Mouse (Mus musculus) thymus, postnatal 36 days (tissue): ENCODE measurements around the gene Ndufaf8.
A peak's percentile ranks its signal among the peaks of the same experiment; 100 is the strongest.

ENCODE experiments used
- DNase-seq, 2 experiments: peaks; one replicate each; pipeline ENCODE4 v3.0.0; 2022; ENCODE audit warnings: mixed read lengths in 2 of 2

The Ndufaf8 gene

GRCm38 (mm10) chr11:120086702-120087152, 12.0 kb upstream of the Ndufaf8 start, which contains the start of gene Cep131:
Gene Cep131 (minus strand): TSS chr11:120086827.
- DNase-seq: peak; percentile 98 to 99

GRCm38 (mm10) chr11:120090661-120091060, 8.1 kb upstream of the Ndufaf8 start:
- DNase-seq: no peak

GRCm38 (mm10) chr11:120092817-120093591, 5.7 kb upstream of the Ndufaf8 start:
- peak; percentile 24 to 70 for DNase-seq

GRCm38 (mm10) chr11:120101036-120101435, 2.3 kb downstream of the Ndufaf8 start:
- DNase-seq: peak; percentile 66 to 72

- DNase-seq: no peak
Observed at GRCm38 (mm10) chr11:120103431-120103997, 4.8 kb downstream of the Ndufaf8 start.

- DNase-seq: no peak
Observed at GRCm38 (mm10) chr11:120107026-120107425, 8.3 kb downstream of the Ndufaf8 start.

- no peak for DNase-seq
Observed at GRCm38 (mm10) chr11:120107796-120108195, 9.1 kb downstream of the Ndufaf8 start.

- DNase-seq: no peak
Observed at GRCm38 (mm10) chr11:120109558-120110210, 11.0 kb downstream of the Ndufaf8 start.

GRCm38 (mm10) chr11:120110554-120110953, 11.8 kb downstream of the Ndufaf8 start:
- DNase-seq: no peak

- DNase-seq: peak; percentile 50 to 55
Observed at GRCm38 (mm10) chr11:120111033-120111432, 12.3 kb downstream of the Ndufaf8 start.

GRCm38 (mm10) chr11:120112136-120112535, 13.4 kb downstream of the Ndufaf8 start:
- no peak for DNase-seq

GRCm38 (mm10) chr11:120114488-120115215, 15.9 kb downstream of the Ndufaf8 start:
- no peak for DNase-seq

GRCm38 (mm10) chr11:120117626-120118025, 18.9 kb downstream of the Ndufaf8 start:
- DNase-seq: no peak

GRCm38 (mm10) chr11:120119108-120119507, 20.4 kb downstream of the Ndufaf8 start:
- no peak for DNase-seq

- DNase-seq: no peak
Observed at GRCm38 (mm10) chr11:120119936-120120541, 21.3 kb downstream of the Ndufaf8 start.

- peak; percentile 30 to 32 for DNase-seq
Observed at GRCm38 (mm10) chr11:120120642-120121420, 22.1 kb downstream of the Ndufaf8 start.

- DNase-seq: no peak
Observed at GRCm38 (mm10) chr11:120122126-120122525, 23.4 kb downstream of the Ndufaf8 start.

- no peak for DNase-seq
Observed at GRCm38 (mm10) chr11:120126845-120127244, 28.1 kb downstream of the Ndufaf8 start.

- no peak for DNase-seq
Observed at GRCm38 (mm10) chr11:120129281-120129680, 30.6 kb downstream of the Ndufaf8 start.

GRCm38 (mm10) chr11:120134148-120134547, 35.4 kb downstream of the Ndufaf8 start:
- DNase-seq: no peak

- no peak for DNase-seq
Observed at GRCm38 (mm10) chr11:120134847-120135530, 36.3 kb downstream of the Ndufaf8 start.
